Mouse (Mus musculus) MEL (cell line): ENCODE results near the gene Cyp4a32. TPM values are rescaled to one million over a fixed set of nuclear protein-coding genes. Genes with fewer than 3 reads are reported as not detected.
"Not testable (repeated sequence)": the region's sequence is repeated elsewhere in the genome, so short reads cannot be mapped to it uniquely, and the experiment has no call there.

ENCODE experiments used
- DNase-seq: peaks from one replicate; pipeline ENCODE4 v3.0.0; 2011; ENCODE audit warnings: low read depth, low spot score
- H3K27ac ChIP-seq: 2 replicates; pipeline ENCODE4 v1.5.1; 2012; ENCODE audit warnings: low read depth, mild to moderate bottlenecking, control low read depth, low read length, moderate library complexity; ENCODE audit not compliant: control insufficient read depth
- H3K27me3 ChIP-seq, 2 experiments: fragments of 150-350 bp in 1 of 2; sonication (generic) in 1 of 2; 2 replicates each; pipeline ENCODE4 v1.6.1; 2012; ENCODE audit warnings: low read length in 2 of 2, mild to moderate bottlenecking in 2 of 2, improper control_type of control experiment in 1 of 2, moderate library complexity in 1 of 2; ENCODE audit not compliant: insufficient read depth in 2 of 2, control insufficient read depth in 1 of 2
- H3K36me3 ChIP-seq, 2 experiments: 2 replicates each; pipeline ENCODE4 v1.6.1; 2012 to 2014; ENCODE audit warnings: low read length in 2 of 2, improper control_type of control experiment in 1 of 2, inconsistent platforms in 1 of 2, mild to moderate bottlenecking in 1 of 2; ENCODE audit not compliant: insufficient read depth in 2 of 2, control insufficient read depth in 1 of 2
- H3K4me1 ChIP-seq, 2 experiments: fragments of 150-350 bp in 1 of 2; sonication (generic) in 1 of 2; 2 replicates each; pipeline ENCODE4 v1.6.1; 2012; ENCODE audit warnings: low read length in 2 of 2, improper control_type of control experiment in 1 of 2, mild to moderate bottlenecking in 1 of 2; ENCODE audit not compliant: insufficient read depth in 2 of 2, control insufficient read depth in 1 of 2
- H3K4me3 ChIP-seq, 2 experiments: fragments of 150-350 bp in 1 of 2; sonication (generic) in 1 of 2; 2 replicates each; pipeline ENCODE4 v1.5.1; 2012; ENCODE audit warnings: low read depth in 2 of 2, low read length in 2 of 2, mild to moderate bottlenecking in 2 of 2, moderate library complexity in 2 of 2, control low read depth in 1 of 2, improper control_type of control experiment in 1 of 2; ENCODE audit not compliant: control insufficient read depth in 1 of 2, insufficient read depth in 1 of 2
- H3K79me2 ChIP-seq: 2 replicates; pipeline ENCODE4 v1.6.1; 2012; ENCODE audit warnings: mild to moderate bottlenecking, low read length, moderate library complexity; ENCODE audit not compliant: control insufficient read depth, poor library complexity, insufficient read depth
- H3K9ac ChIP-seq: 2 replicates; pipeline ENCODE4 v1.6.1; 2012; ENCODE audit warnings: low read depth, mild to moderate bottlenecking, control low read depth, low read length, moderate library complexity; ENCODE audit not compliant: control insufficient read depth, poor library complexity, severe bottlenecking
- H3K9me3 ChIP-seq: fragments of 150-350 bp; sonication (generic); replicated peaks from 2 replicates; pipeline ENCODE4 v1.6.1; 2012; ENCODE audit warnings: mild to moderate bottlenecking, low read length, improper control_type of control experiment, moderate library complexity; ENCODE audit not compliant: insufficient read depth
- CHD2 ChIP-seq: IDR thresholded peaks from 2 replicates; pipeline ENCODE4 v1.6.1; 2011; ENCODE audit warnings: low read length, improper control_type of control experiment
- E2F4 ChIP-seq: IDR thresholded peaks from 2 replicates; pipeline ENCODE4 v1.6.1; 2011; ENCODE audit warnings: low read depth, low read length, improper control_type of control experiment, borderline replicate concordance
- HCFC1 ChIP-seq: IDR thresholded peaks from 2 replicates; pipeline ENCODE4 v1.6.1; 2012; ENCODE audit warnings: low read depth, mild to moderate bottlenecking, inconsistent platforms, low read length, improper control_type of control experiment, moderate library complexity
- MAFK ChIP-seq: IDR thresholded peaks from 2 replicates; pipeline ENCODE4 v1.6.1; 2011; ENCODE audit warnings: low read depth, mild to moderate bottlenecking, low read length, improper control_type of control experiment, borderline replicate concordance
- MAX ChIP-seq: IDR thresholded peaks from 2 replicates; pipeline ENCODE4 v1.6.1; 2011; ENCODE audit warnings: low read length, improper control_type of control experiment
- MXI1 ChIP-seq: IDR thresholded peaks from 2 replicates; pipeline ENCODE4 v1.6.1; 2011; ENCODE audit warnings: mild to moderate bottlenecking, low read depth, low read length, improper control_type of control experiment
- NELFE ChIP-seq: IDR thresholded peaks from 2 replicates; pipeline ENCODE4 v1.6.1; 2011; ENCODE audit warnings: low read depth, low read length, improper control_type of control experiment
- POLR2AphosphoS2 ChIP-seq: IDR thresholded peaks from 2 replicates; pipeline ENCODE4 v1.6.1; 2011; ENCODE audit warnings: low read length, improper control_type of control experiment
- RAD21 ChIP-seq: IDR thresholded peaks from 2 replicates; pipeline ENCODE4 v1.6.1; 2011; ENCODE audit warnings: mild to moderate bottlenecking, low read depth, low read length, improper control_type of control experiment
- TBP ChIP-seq: IDR thresholded peaks from 2 replicates; pipeline ENCODE4 v1.8.0; 2011; ENCODE audit warnings: low read depth, low read length, improper control_type of control experiment
- TCF12 ChIP-seq: IDR thresholded peaks from 2 replicates; pipeline ENCODE4 v1.6.1; 2014; ENCODE audit warnings: low read depth, mild to moderate bottlenecking, inconsistent platforms, low read length, improper control_type of control experiment, moderate library complexity
- ZKSCAN1 ChIP-seq: IDR thresholded peaks from 2 replicates; pipeline ENCODE4 v1.6.1; 2012; ENCODE audit warnings: low read depth, mild to moderate bottlenecking, inconsistent platforms, low read length, improper control_type of control experiment, moderate library complexity
- polyA plus RNA-seq, 2 experiments: library from polyadenylated mRNA; stranded (reverse) in 1 of 2; unstranded in 1 of 2; fragments of >175 nt in 1 of 2; fragments of >200 nt in 1 of 2; gene quantifications; 2 replicates each; pipeline versions ENCODE4 v1.2.1 to v1.2.4; 2012; ENCODE audit warnings: low replicate concordance in 2 of 2, low read depth in 1 of 2; ENCODE audit not compliant: insufficient read length in 2 of 2, insufficient read depth in 1 of 2, missing spikeins in 1 of 2
- total RNA-seq: library from RNA; depleted of rRNA; stranded (reverse); fragments of 300-350 nt; gene quantifications from 2 replicates; pipeline ENCODE4 v1.2.3, GENCODE M21; 2012; rRNA removed

Cyp4a32 gene
- not detected in 2 replicates for total RNA-seq
- polyA plus RNA-seq = not detected

DNA sequence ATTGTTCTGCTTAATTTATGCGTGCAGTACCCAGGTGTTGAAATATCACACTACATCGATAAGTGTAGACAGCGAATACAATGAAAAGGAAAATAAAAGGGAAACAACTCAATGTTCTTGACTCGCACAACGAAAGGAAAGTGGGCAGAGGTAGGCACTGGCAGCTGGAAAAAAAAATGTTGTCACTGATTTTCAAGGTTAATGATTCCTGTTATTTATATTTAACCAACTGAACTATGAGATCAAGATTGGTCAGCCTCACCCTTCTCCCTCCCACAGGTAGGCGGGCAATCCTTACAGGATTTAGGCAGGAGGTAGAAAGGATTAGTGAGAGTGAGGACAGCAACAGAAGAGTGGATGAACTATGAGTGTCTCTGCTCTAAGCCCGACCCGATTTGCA lies at the start of gene Cyp4a32:
Cyp4a32 (plus strand) TSS at position 359 of the 400 bp plus-strand sequence.
- not testable (repeated sequence) for H3K9ac ChIP-seq, H3K27me3 ChIP-seq, H3K36me3 ChIP-seq, H3K79me2 ChIP-seq, H3K9me3 ChIP-seq, H3K27ac ChIP-seq, DNase-seq, H3K4me1 ChIP-seq, H3K4me3 ChIP-seq

DNA sequence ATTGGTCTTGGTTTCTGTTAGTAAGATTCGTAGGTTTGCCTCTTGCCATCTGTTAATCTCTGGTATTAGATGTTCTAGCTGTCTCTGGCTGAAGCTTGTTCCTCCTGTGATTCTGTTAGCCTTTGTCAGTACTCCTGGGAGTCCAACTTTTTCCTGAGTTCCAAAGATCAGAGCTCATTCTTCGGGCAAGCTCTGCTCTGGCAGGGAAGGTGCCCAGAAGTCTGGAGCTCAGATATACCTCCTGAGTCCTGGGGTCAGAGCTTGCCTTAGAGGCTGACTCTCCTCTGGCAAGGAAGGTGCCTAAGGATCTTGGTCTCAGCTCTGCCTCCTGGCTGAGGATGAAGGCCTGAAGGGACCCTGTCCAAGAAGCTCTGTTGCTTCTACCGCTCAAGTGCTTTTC lies 48.0 kb upstream of the Cyp4a32 start:
- Histone ChIP-seq H3K36me3 (no peaks in the 10 kb centered on the region), H3K9me3 (no peaks in the 10 kb centered on the region), H3K79me2 (no peaks in the 10 kb centered on the region), H3K27me3 (peaks cover 0 to 4% of the 10 kb centered on the region in 2 experiments; a peak in 3 of 4 replicates), H3K27ac (no peak overlapping the region), H3K9ac (no peak overlapping the region), H3K4me3 (no peak overlapping the region), H3K4me1 (no peaks in the 10 kb centered on the region)
- TF ChIP-seq CHD2 = no peak
- TF ChIP-seq NELFE = no peak
- TF ChIP-seq ZKSCAN1 = no peak
- no peak for TF ChIP-seq MXI1
- TF ChIP-seq TBP = no peak
- DNase-seq = no peak

DNA sequence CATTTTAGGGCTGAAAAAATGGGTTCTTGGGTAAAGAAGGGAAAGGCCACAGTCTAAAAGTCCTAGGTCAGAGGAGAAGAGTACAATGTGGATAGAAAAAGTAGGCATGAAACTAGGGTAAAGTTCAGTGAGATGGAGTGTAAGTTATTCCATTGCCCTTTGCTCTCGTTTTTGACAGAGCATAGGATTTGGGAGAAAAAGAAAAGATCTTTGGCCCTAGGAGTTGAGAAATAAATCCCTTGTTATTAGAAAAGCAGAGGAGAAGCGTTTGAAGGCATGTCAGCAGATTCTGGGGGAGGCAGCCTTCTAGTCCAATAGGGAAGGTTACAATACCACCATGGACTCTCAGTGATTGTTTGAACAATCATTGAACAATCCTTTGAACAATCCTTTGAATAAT lies 45.3 kb upstream of the Cyp4a32 start:
- Histone ChIP-seq H3K9me3 (no peaks in the 10 kb centered on the region), H3K27me3 (no peaks in the 10 kb centered on the region; a peak in 1 of 4 replicates), H3K36me3 (no peaks in the 10 kb centered on the region), H3K9ac (no peak overlapping the region), H3K4me1 (no peaks in the 10 kb centered on the region), H3K27ac (no peak overlapping the region), H3K79me2 (no peaks in the 10 kb centered on the region), H3K4me3 (no peak overlapping the region)
- TF ChIP-seq MAX = no peak
- no peak for TF ChIP-seq MAFK
- TF ChIP-seq RAD21 = no peak
- no peak for TF ChIP-seq POLR2AphosphoS2
- TF ChIP-seq E2F4 = no peak
- TF ChIP-seq CHD2 = no peak
- TF ChIP-seq TCF12 = no peak
- TF ChIP-seq HCFC1 = no peak
- no peak for DNase-seq
